Mouse (Mus musculus): ENCODE measurements around the gene Acp1. TPM values are rescaled to one million over a fixed set of nuclear protein-coding genes. Genes with fewer than 3 reads are reported as not detected.

Gene Acp1
- 94.1 and 108 TPM in 2 replicates for polyA plus RNA-seq (2015; fragmentation: Nextera tagmentation; extraction: Ambion mirVana)

GRCm38 (mm10) chr12:30911261-30912047 lies at the start of gene Acp1, which contains the start of gene Sh3yl1:
Gene Acp1 (minus strand): TSS chr12:30911589.
Gene Sh3yl1 (plus strand): TSS chr12:30911668.
- Histone ChIP-seq H3K9me3 (ENCODE audit: control insufficient read depth) (no peaks in the 10 kb centered on the region), H3K4me3 (ENCODE audit: low read depth, low read length) (peak within 1 kb of the TSS; percentile 81), H3K27me3 (replicated peaks; ENCODE audit: control insufficient read depth, insufficient read depth, low read length) (no peaks in the 10 kb centered on the region), H3K4me1 (replicated peaks; ENCODE audit: control insufficient read depth, insufficient read depth, low read length) (peaks cover 9% of the 10 kb centered on the region; the same call in 1 of the 2 replicates), H3K4me2 (replicated peaks; ENCODE audit: low read depth) (peak within 1 kb of the TSS; percentile 92), H3K27ac (ENCODE audit: low read depth, low read length) (peak within 1 kb of the TSS; percentile 84), H3K9ac (ENCODE audit: low read depth, low read length) (peak within 1 kb of the TSS; percentile 73), H3K36me3 (ENCODE audit: control insufficient read depth, insufficient read depth) (no peaks in the 10 kb centered on the region)
- WGBS = under 1% methylated on average over 52 of the region's 52 CpGs
- peak; percentile 98 for ATAC-seq
- no peak for TF ChIP-seq CTCF (IDR thresholded peaks at IDR 0.05; ENCODE audit: low read depth)

GRCm38 (mm10) chr12:30944197-30944596 lies 32.8 kb upstream of the Acp1 start:
- TF ChIP-seq CTCF (IDR thresholded peaks at IDR 0.05; ENCODE audit: low read depth) = no peak
- 51% methylated on average over 3 of the region's 3 CpGs for WGBS

GRCm38 (mm10) chr12:30943057-30943986 lies 31.9 kb upstream of the Acp1 start:
- H3K27ac ChIP-seq (ENCODE audit: low read depth, low read length) = peak overlapping the region; percentile 87
- 64% methylated on average over 14 of the region's 14 CpGs for WGBS
- H3K36me3 ChIP-seq (ENCODE audit: control insufficient read depth, insufficient read depth) = peaks cover 15% of the 10 kb centered on the region
- peak overlapping the region; percentile 6; the same call in 1 of the 2 replicates for H3K4me2 ChIP-seq (replicated peaks; ENCODE audit: low read depth)
- H3K4me1 ChIP-seq (replicated peaks; ENCODE audit: control insufficient read depth, insufficient read depth, low read length) = peaks cover 6% of the 10 kb centered on the region; the same call in 1 of the 2 replicates
- no peaks in the 10 kb centered on the region for H3K27me3 ChIP-seq (replicated peaks; ENCODE audit: control insufficient read depth, insufficient read depth, low read length)
- peak; percentile 51 for TF ChIP-seq CTCF (IDR thresholded peaks at IDR 0.05; ENCODE audit: low read depth)
- peak; percentile 99 for ATAC-seq
- H3K9ac ChIP-seq (ENCODE audit: low read depth, low read length) = no peak overlapping the region
- no peak overlapping the region for H3K4me3 ChIP-seq (ENCODE audit: low read depth, low read length)
- H3K9me3 ChIP-seq (ENCODE audit: control insufficient read depth) = no peaks in the 10 kb centered on the region

More at GRCm38 (mm10) chr12:30944197-30944596, 32.8 kb upstream of the Acp1 start:
- no peak overlapping the region for H3K9ac ChIP-seq (ENCODE audit: low read depth, low read length)
- no peaks in the 10 kb centered on the region for H3K9me3 ChIP-seq (ENCODE audit: control insufficient read depth)
- no peaks in the 10 kb centered on the region for H3K27me3 ChIP-seq (replicated peaks; ENCODE audit: control insufficient read depth, insufficient read depth, low read length)
- H3K4me2 ChIP-seq (replicated peaks; ENCODE audit: low read depth) = no peak overlapping the region
- H3K4me1 ChIP-seq (replicated peaks; ENCODE audit: control insufficient read depth, insufficient read depth, low read length) = peaks cover 6% of the 10 kb centered on the region; the same call in 1 of the 2 replicates
- H3K4me3 ChIP-seq (ENCODE audit: low read depth, low read length) = no peak overlapping the region
- ATAC-seq = no peak
- peaks cover 15% of the 10 kb centered on the region for H3K36me3 ChIP-seq (ENCODE audit: control insufficient read depth, insufficient read depth)
- no peak overlapping the region for H3K27ac ChIP-seq (ENCODE audit: low read depth, low read length)

GRCm38 (mm10) chr12:30936899-30937298 lies 25.5 kb upstream of the Acp1 start:
- Histone ChIP-seq H3K9me3 (ENCODE audit: control insufficient read depth) (no peaks in the 10 kb centered on the region), H3K4me3 (ENCODE audit: low read depth, low read length) (no peak overlapping the region), H3K4me2 (replicated peaks; ENCODE audit: low read depth) (no peak overlapping the region), H3K4me1 (replicated peaks; ENCODE audit: control insufficient read depth, insufficient read depth, low read length) (no peaks in the 10 kb centered on the region), H3K27me3 (replicated peaks; ENCODE audit: control insufficient read depth, insufficient read depth, low read length) (no peaks in the 10 kb centered on the region), H3K9ac (ENCODE audit: low read depth, low read length) (no peak overlapping the region), H3K36me3 (ENCODE audit: control insufficient read depth, insufficient read depth) (peaks cover 15% of the 10 kb centered on the region), H3K27ac (ENCODE audit: low read depth, low read length) (no peak overlapping the region)
- 64% methylated on average over 2 of the region's 2 CpGs for WGBS
- ATAC-seq = no peak
- no peak for TF ChIP-seq CTCF (IDR thresholded peaks at IDR 0.05; ENCODE audit: low read depth)

- peak; percentile 98 for ATAC-seq
Measured at GRCm38 (mm10) chr12:30933299-30933698, 21.9 kb upstream of the Acp1 start.

GRCm38 (mm10) chr12:30928182-30928581 lies 16.8 kb upstream of the Acp1 start:
- H3K27me3 ChIP-seq (replicated peaks; ENCODE audit: control insufficient read depth, insufficient read depth, low read length) = no peaks in the 10 kb centered on the region
- H3K27ac ChIP-seq (ENCODE audit: low read depth, low read length) = no peak overlapping the region
- 88% methylated on average over 6 of the region's 6 CpGs for WGBS
- H3K4me1 ChIP-seq (replicated peaks; ENCODE audit: control insufficient read depth, insufficient read depth, low read length) = no peaks in the 10 kb centered on the region
- H3K9ac ChIP-seq (ENCODE audit: low read depth, low read length) = no peak overlapping the region
- TF ChIP-seq CTCF (IDR thresholded peaks at IDR 0.05; ENCODE audit: low read depth) = no peak
- ATAC-seq = no peak
- H3K36me3 ChIP-seq (ENCODE audit: control insufficient read depth, insufficient read depth) = peaks cover 8% of the 10 kb centered on the region; the same call in 1 of the 2 replicates
- no peak overlapping the region for H3K4me2 ChIP-seq (replicated peaks; ENCODE audit: low read depth)
- no peaks in the 10 kb centered on the region for H3K9me3 ChIP-seq (ENCODE audit: control insufficient read depth)
- H3K4me3 ChIP-seq (ENCODE audit: low read depth, low read length) = no peak overlapping the region

More at GRCm38 (mm10) chr12:30933299-30933698, 21.9 kb upstream of the Acp1 start:
- TF ChIP-seq CTCF (IDR thresholded peaks at IDR 0.05; ENCODE audit: low read depth) = no peak
- Histone ChIP-seq H3K27ac (ENCODE audit: low read depth, low read length) (no peak overlapping the region; the same call in 1 of the 2 replicates), H3K9me3 (ENCODE audit: control insufficient read depth) (no peaks in the 10 kb centered on the region), H3K9ac (ENCODE audit: low read depth, low read length) (no peak overlapping the region), H3K27me3 (replicated peaks; ENCODE audit: control insufficient read depth, insufficient read depth, low read length) (no peaks in the 10 kb centered on the region), H3K4me2 (replicated peaks; ENCODE audit: low read depth) (no peak overlapping the region), H3K4me3 (ENCODE audit: low read depth, low read length) (no peak overlapping the region), H3K4me1 (replicated peaks; ENCODE audit: control insufficient read depth, insufficient read depth, low read length) (no peaks in the 10 kb centered on the region), H3K36me3 (ENCODE audit: control insufficient read depth, insufficient read depth) (no peaks in the 10 kb centered on the region)
- WGBS = 47% methylated on average over 2 of the region's 2 CpGs
